Mouse (Mus musculus) CH12.LX (cell line): ENCODE measurements around the gene Chd5.

Experiments used
- CTCF ChIP-seq, 2 experiments: IDR thresholded peaks in 1 of 2; conservative IDR thresholded peaks in 1 of 2; 2 replicates each; pipeline ENCODE4 v1.5.1; 2011 to 2012; ENCODE audit warnings: low read depth in 2 of 2, low read length in 2 of 2, improper control_type of control experiment in 1 of 2, inconsistent platforms in 1 of 2, mild to moderate bottlenecking in 1 of 2, moderate library complexity in 1 of 2
- JUN ChIP-seq: IDR thresholded peaks from 2 replicates; pipeline ENCODE4 v1.6.1; 2011; ENCODE audit warnings: low read depth, mild to moderate bottlenecking, low read length, improper control_type of control experiment, moderate library complexity; ENCODE audit not compliant: insufficient read depth
- POLR2A ChIP-seq: IDR thresholded peaks from 2 replicates; pipeline ENCODE4 v1.6.1; 2011; ENCODE audit warnings: low read depth, mild to moderate bottlenecking, improper control_type of control experiment, low read length
- USF1 ChIP-seq: IDR thresholded peaks from 2 replicates; pipeline ENCODE4 v1.6.1; 2014; ENCODE audit warnings: low read depth, mild to moderate bottlenecking, inconsistent platforms, low read length, improper control_type of control experiment

DNA sequence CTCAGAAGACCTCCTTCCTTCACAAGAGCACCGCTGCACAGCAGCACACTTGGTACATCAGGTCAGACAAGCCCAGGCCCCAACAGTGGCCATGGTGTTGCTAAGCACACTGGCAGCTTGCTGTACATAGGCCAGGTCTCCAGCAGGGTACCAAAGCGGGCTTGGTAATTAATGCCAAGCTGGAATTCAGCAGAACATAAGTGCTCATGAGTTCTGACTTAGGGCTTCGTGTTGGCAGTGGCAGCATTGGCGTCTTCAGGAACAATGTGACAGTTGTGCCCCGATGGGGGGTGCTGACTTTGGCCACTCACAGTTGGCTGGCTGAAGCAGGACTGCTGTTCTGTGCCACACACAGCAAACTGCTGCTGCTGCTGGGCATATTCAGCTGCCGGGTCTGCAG is 33.8 kb upstream of the Chd5 start:
- TF ChIP-seq CTCF (conservative IDR thresholded peaks at IDR 0.05 in 1 of 2, IDR thresholded peaks at IDR 0.05 in 1 of 2; ENCODE audit: low read depth in 2 of 2, low read length in 2 of 2), result no peak
- TF ChIP-seq POLR2A, result no peak
- no peak for TF ChIP-seq USF1
- no peak for TF ChIP-seq JUN
